Mouse (Mus musculus) bone marrow macrophage, adult 2 months (primary cell): ENCODE data around the gene Fgf2. TPM values are rescaled to one million over a fixed set of nuclear protein-coding genes. Genes with fewer than 3 reads are reported as not detected.

Source experiments
- H3K27ac ChIP-seq: 2 replicates; pipeline ENCODE4 v1.5.1; 2012; ENCODE audit warnings: low read depth, low read length; ENCODE audit not compliant: insufficient read depth
- H3K4me1 ChIP-seq: 2 replicates; pipeline ENCODE4 v1.6.1; 2012; ENCODE audit warnings: low read length; ENCODE audit not compliant: control insufficient read depth, insufficient read depth
- H3K4me3 ChIP-seq: 2 replicates; pipeline ENCODE4 v1.5.1; 2012; ENCODE audit warnings: mild to moderate bottlenecking, low read length, moderate library complexity; ENCODE audit not compliant: insufficient read depth
- CTCF ChIP-seq: IDR thresholded peaks from 2 replicates; pipeline ENCODE4 v1.5.1; 2012; ENCODE audit warnings: low read depth, mild to moderate bottlenecking, low read length, moderate library complexity
- POLR2A ChIP-seq: IDR thresholded peaks from 2 replicates; pipeline ENCODE4 v1.6.1; 2012; ENCODE audit warnings: mild to moderate bottlenecking, low read depth, low read length, borderline replicate concordance
- polyA plus RNA-seq: library from polyadenylated mRNA; stranded (reverse); fragments of >200 nt; gene quantifications from 2 replicates; pipeline ENCODE4 v1.2.4, GENCODE M21; 2012; ENCODE audit not compliant: missing spikeins, insufficient read depth, insufficient read length

Gene Fgf2
- polyA plus RNA-seq, 1 experiment: 0.12 TPM

DNA sequence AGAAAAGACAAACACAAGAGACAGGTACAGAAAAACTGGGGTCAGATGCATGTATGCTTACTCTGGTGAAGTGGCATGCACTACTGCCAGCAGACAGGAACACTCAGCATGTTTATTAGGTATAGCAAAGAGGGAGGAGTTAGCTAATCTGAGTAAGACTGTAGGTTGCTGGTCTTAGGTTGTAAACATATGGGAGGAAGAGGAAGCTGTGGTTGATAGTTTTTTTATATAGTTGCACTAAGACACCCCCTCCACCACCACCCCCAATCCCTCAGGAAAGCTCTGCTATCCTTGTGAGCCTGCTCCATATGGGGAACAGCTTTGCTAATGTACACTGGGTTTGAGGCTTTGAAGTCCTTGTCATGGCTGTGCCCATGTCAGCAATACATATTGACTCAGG, 82.2 kb downstream of the Fgf2 start:
- TF ChIP-seq CTCF: no peak
- TF ChIP-seq POLR2A: no peak
- H3K4me1 ChIP-seq: peaks cover 7% of the 10 kb centered on the region
- no peak overlapping the region for H3K4me3 ChIP-seq
- H3K27ac ChIP-seq: no peak overlapping the region

DNA sequence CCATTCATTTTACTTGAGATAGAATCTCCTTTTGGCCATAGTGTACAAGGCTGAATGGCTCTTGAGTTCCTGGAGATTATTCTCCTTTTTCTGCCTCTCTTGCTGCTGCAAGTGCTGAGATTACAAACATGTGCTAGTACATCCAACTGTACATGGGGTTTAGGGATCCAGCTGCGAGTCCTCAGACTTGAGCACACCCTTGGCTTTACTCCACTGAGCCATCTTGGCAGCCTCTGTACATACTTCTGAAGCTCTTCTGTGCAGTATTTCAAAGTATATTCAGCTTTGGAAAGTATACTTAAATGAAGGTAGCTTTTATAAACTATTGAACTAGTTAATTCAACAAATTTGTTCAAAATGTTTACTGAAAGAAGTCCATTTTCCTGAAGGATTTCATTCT, 91.6 kb downstream of the Fgf2 start:
- no peak overlapping the region for H3K27ac ChIP-seq

DNA sequence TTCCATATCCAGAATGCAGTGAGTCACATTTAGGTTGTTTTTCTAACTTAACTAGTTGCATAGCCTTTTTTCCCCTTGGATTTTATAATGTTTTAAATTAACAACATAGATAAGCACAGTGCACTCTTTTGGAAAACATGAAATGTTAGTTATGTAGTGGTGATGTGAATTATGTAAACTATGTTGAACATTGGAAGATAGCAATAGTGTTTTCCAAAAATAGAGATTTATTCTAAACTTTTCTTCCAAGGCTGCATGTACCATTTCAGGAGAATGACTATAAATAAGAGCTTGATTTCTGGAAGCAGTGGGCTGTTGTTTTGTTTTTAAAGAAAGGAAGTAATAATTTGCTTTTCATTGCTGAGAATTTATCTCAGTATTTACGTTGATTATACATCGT, 95.3 kb downstream of the Fgf2 start:
- H3K4me3 ChIP-seq: no peak overlapping the region
- TF ChIP-seq CTCF (no peak), POLR2A (no peak)
- no peaks in the 10 kb centered on the region for H3K4me1 ChIP-seq

More for the DNA sequence above, 91.6 kb downstream of the Fgf2 start:
- TF ChIP-seq POLR2A: no peak
- TF ChIP-seq CTCF: no peak
- H3K4me3 ChIP-seq: no peak overlapping the region
- no peaks in the 10 kb centered on the region for H3K4me1 ChIP-seq

DNA sequence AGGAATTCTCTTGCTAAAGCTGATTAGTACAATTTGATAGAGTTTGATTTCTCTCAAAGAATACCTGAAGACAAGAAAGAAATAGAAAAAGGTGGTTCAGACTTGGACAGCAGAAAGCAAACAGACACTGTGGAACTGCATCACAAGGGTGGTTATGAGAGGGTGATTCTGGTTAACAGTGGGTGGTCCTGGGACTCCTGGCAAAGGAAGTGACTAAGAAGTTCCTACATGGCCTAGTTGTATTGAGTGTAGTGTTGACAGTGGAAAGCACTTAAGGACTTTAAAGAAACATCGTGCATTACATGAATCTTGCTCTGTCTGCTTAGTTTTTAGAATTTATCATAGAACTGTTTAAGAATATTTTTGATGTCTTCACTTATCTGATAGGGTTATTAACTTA, 107.8 kb downstream of the Fgf2 start:
- TF ChIP-seq CTCF (no peak), POLR2A (no peak)
- no peak overlapping the region for H3K4me3 ChIP-seq

More for the DNA sequence above, 95.3 kb downstream of the Fgf2 start:
- no peak overlapping the region for H3K27ac ChIP-seq

More for the DNA sequence above, 107.8 kb downstream of the Fgf2 start:
- H3K27ac ChIP-seq: no peak overlapping the region
- 0 out of 2 replicates have a peak, but pooled peaks cover 2% of the 10 kb centered on the region for H3K4me1 ChIP-seq

Other genes starting within 250 kb of the Fgf2 start
- gene Il2, start 222.4 kb upstream of the Fgf2 start, polyA plus RNA-seq: 0.93 TPM in 1 of 2 replicates, not detected in the other
- gene Il21, start 115.7 kb upstream of the Fgf2 start, polyA plus RNA-seq: not detected in 2 replicates
- 2.4 and 3.0 TPM in 2 replicates for gene Bbs12, start 35.8 kb upstream of the Fgf2 start, polyA plus RNA-seq
- 1.6 and 4.4 TPM in 2 replicates for gene Cetn4, start 35.6 kb upstream of the Fgf2 start, polyA plus RNA-seq
- gene Spata5, start 71.5 kb downstream of the Fgf2 start, polyA plus RNA-seq: 4.8 and 6.6 TPM in 2 replicates
- 9.1 and 10.8 TPM in 2 replicates for gene Nudt6, start 71.9 kb downstream of the Fgf2 start, polyA plus RNA-seq